Mouse (Mus musculus): ENCODE measurements at regions not wholly inside any gene's neighbourhood (a gene's known extent, or its start where the extent isn't known, plus 50 kb on each side); places are given as distances from the start of the nearest gene placed in this dataset.

DNA sequence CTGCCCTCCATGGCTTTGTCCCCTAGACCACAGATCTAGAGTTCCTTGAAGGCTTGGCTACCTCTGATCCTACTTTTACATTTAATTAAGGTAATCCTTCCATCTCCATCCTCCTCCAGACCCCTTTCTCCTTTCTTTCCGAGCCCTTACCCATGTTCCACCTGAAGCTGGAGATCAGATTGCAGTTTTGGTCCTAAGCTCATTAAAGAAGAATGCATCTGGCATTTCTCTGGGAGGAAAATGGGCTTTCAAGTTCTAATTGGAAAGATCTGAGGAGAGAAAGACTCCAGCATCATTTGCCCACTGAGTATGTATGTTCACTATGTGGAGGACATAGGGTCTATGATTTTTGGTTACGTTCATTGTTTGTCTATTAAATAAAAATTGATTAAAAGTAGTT, 112.2 kb downstream of the Sem1 start:
- Histone ChIP-seq H3K27ac (ENCODE audit: control insufficient read depth, low read depth, low read length) (no peak overlapping the region), H3K4me1 (ENCODE audit: control insufficient read depth in 1 of 2, insufficient read depth in 2 of 2, low read length in 2 of 2) (no peaks in the 10 kb centered on the region), H3K27me3 (ENCODE audit: control insufficient read depth in 1 of 2, insufficient read depth in 2 of 2, low read length in 2 of 2) (peaks cover 0 to 1% of the 10 kb centered on the region in 2 experiments; a peak in 1 of 4 replicates), H3K9ac (ENCODE audit: control insufficient read depth, low read depth, low read length, poor library complexity, severe bottlenecking) (no peak overlapping the region), H3K79me2 (ENCODE audit: control insufficient read depth, insufficient read depth, low read length, poor library complexity) (no peaks in the 10 kb centered on the region), H3K9me3 (replicated peaks; ENCODE audit: insufficient read depth, low read length) (no peaks in the 10 kb centered on the region), H3K4me3 (ENCODE audit: control insufficient read depth in 1 of 2, insufficient read depth in 1 of 2, low read depth in 2 of 2, low read length in 2 of 2) (no peak overlapping the region), H3K36me3 (ENCODE audit: control insufficient read depth in 1 of 2, insufficient read depth in 2 of 2, low read length in 2 of 2) (no peaks in the 10 kb centered on the region)
- no peak for DNase-seq (ENCODE audit: low read depth, low spot score)
- TF ChIP-seq TCF12 (IDR thresholded peaks at IDR 0.05; ENCODE audit: low read depth, low read length), result no peak
- TF ChIP-seq NRF1 (IDR thresholded peaks at IDR 0.05; ENCODE audit: insufficient read depth, low read depth, low read length, poor library complexity, severe bottlenecking), result no peak
- no peak for TF ChIP-seq ZC3H11A (IDR thresholded peaks at IDR 0.05; ENCODE audit: low read depth, low read length)
- no peak for TF ChIP-seq RAD21 (IDR thresholded peaks at IDR 0.05; ENCODE audit: low read depth, low read length)
- TF ChIP-seq E2F4 (IDR thresholded peaks at IDR 0.05; ENCODE audit: borderline replicate concordance, low read depth, low read length), result no peak
- no peak for TF ChIP-seq BHLHE40 (IDR thresholded peaks at IDR 0.05; ENCODE audit: borderline replicate concordance, low read depth, low read length)
- no peak for TF ChIP-seq RCOR1 (IDR thresholded peaks at IDR 0.05; ENCODE audit: low read depth, low read length)
- TF ChIP-seq ETS1 (IDR thresholded peaks at IDR 0.05; ENCODE audit: low read depth, low read length), result no peak
- no peak for TF ChIP-seq MXI1 (IDR thresholded peaks at IDR 0.05; ENCODE audit: low read depth, low read length)
- TF ChIP-seq USF2 (IDR thresholded peaks at IDR 0.05; ENCODE audit: borderline replicate concordance in 1 of 2, insufficient read depth in 1 of 2, low read depth in 1 of 2, low read length in 2 of 2), result no peak
- no peak for TF ChIP-seq HCFC1 (IDR thresholded peaks at IDR 0.05; ENCODE audit: low read depth, low read length)
- no peak for TF ChIP-seq CHD2 (IDR thresholded peaks at IDR 0.05; ENCODE audit: low read length)
- TF ChIP-seq CTCF (IDR thresholded peaks at IDR 0.05 in 2 of 3, conservative IDR thresholded peaks at IDR 0.05 in 1 of 3; ENCODE audit: control insufficient read depth in 1 of 3, insufficient read depth in 1 of 3, low read depth in 2 of 3, low read length in 3 of 3, poor library complexity in 1 of 3, severe bottlenecking in 1 of 3), result no peak
- no peak for TF ChIP-seq MAFK (IDR thresholded peaks at IDR 0.05; ENCODE audit: borderline replicate concordance, low read depth, low read length)
- TF ChIP-seq MAZ (IDR thresholded peaks at IDR 0.05; ENCODE audit: low read depth, low read length), result no peak

- TF ChIP-seq MAZ (IDR thresholded peaks at IDR 0.05; ENCODE audit: low read depth, low read length) (no peak), MEF2A (IDR thresholded peaks at IDR 0.05; ENCODE audit: extremely low read depth, insufficient replicate concordance, low read depth, low read length, poor library complexity, severe bottlenecking) (no peak), TCF12 (IDR thresholded peaks at IDR 0.05; ENCODE audit: low read depth, low read length) (no peak)
- Histone ChIP-seq H3K9me3 (replicated peaks; ENCODE audit: insufficient read depth, low read length) (no peaks in the 10 kb centered on the region), H3K27me3 (ENCODE audit: control insufficient read depth in 1 of 2, insufficient read depth in 2 of 2, low read length in 2 of 2) (peaks cover 0 to 1% of the 10 kb centered on the region in 2 experiments; a peak in 1 of 4 replicates), H3K9ac (ENCODE audit: control insufficient read depth, low read depth, low read length, poor library complexity, severe bottlenecking) (no peak overlapping the region), H3K4me1 (ENCODE audit: control insufficient read depth in 1 of 2, insufficient read depth in 2 of 2, low read length in 2 of 2) (no peaks in the 10 kb centered on the region), H3K36me3 (ENCODE audit: control insufficient read depth in 1 of 2, insufficient read depth in 2 of 2, low read length in 2 of 2) (no peaks in the 10 kb centered on the region), H3K79me2 (ENCODE audit: control insufficient read depth, insufficient read depth, low read length, poor library complexity) (no peaks in the 10 kb centered on the region), H3K4me3 (ENCODE audit: control insufficient read depth in 1 of 2, insufficient read depth in 1 of 2, low read depth in 2 of 2, low read length in 2 of 2) (no peak overlapping the region), H3K27ac (ENCODE audit: control insufficient read depth, low read depth, low read length) (no peak overlapping the region)
- DNase-seq (ENCODE audit: low read depth, low spot score), result no peak
Observed at GRCm38 (mm10) chr6:6463807-6464470, 114.5 kb downstream of the Sem1 start.

Measured in MEL (cell line).